Mouse (Mus musculus) midbrain, postnatal 0 days (tissue): ENCODE results near the gene Aup1. TPM values are rescaled to one million over a fixed set of nuclear protein-coding genes. Genes with fewer than 3 reads are reported as not detected.
A peak's percentile ranks its signal among the peaks of the same experiment; 100 is the strongest.

Source experiments
- ATAC-seq: fragments of 200-750 bp; cut with Nextera tagmentation; 2 replicates; pipeline ENCODE4 v1.8.0; 2017; ENCODE audit warnings: moderate number of reproducible peaks, mild to moderate bottlenecking, moderate TSS enrichment, moderate library complexity; ENCODE audit not compliant: low FRiP score
- DNase-seq: peaks from one replicate; pipeline ENCODE4 v3.0.0-alpha.2; 2015; ENCODE audit warnings: low spot score
- H3K27ac ChIP-seq: fragments of 300-500 bp; sonication (generic); 2 replicates; pipeline ENCODE4 v1.5.1; 2014; ENCODE audit warnings: low read depth, mild to moderate bottlenecking, low read length, mixed read lengths
- H3K27me3 ChIP-seq: fragments of 300-500 bp; sonication (generic); 2 replicates; pipeline ENCODE4 v1.6.1; 2014; ENCODE audit warnings: low read length, control low read depth, mixed read lengths; ENCODE audit not compliant: insufficient read depth
- H3K36me3 ChIP-seq: fragments of 300-500 bp; sonication (generic); 2 replicates; pipeline ENCODE4 v1.6.1; 2014; ENCODE audit warnings: low read length, control low read depth, mixed read lengths; ENCODE audit not compliant: insufficient read depth
- H3K4me1 ChIP-seq: fragments of 300-500 bp; sonication (generic); 2 replicates; pipeline ENCODE4 v1.6.1; 2014; ENCODE audit warnings: mild to moderate bottlenecking, control low read depth, antibody characterized with exemption, low read length, mixed read lengths; ENCODE audit not compliant: insufficient read depth
- H3K4me2 ChIP-seq: fragments of 300-500 bp; sonication (generic); 2 replicates; pipeline ENCODE4 v1.6.1; 2014; ENCODE audit warnings: low read depth, mild to moderate bottlenecking, low read length, mixed read lengths; ENCODE audit not compliant: poor library complexity, severe bottlenecking
- H3K4me3 ChIP-seq: fragments of 300-500 bp; sonication (generic); 2 replicates; pipeline ENCODE4 v1.5.1; 2014; ENCODE audit warnings: low read depth, mild to moderate bottlenecking, low read length, moderate library complexity
- H3K9ac ChIP-seq: fragments of 300-500 bp; sonication (generic); replicated peaks from 2 replicates; pipeline ENCODE4 v1.6.1; 2014; ENCODE audit warnings: mild to moderate bottlenecking, low read length, moderate library complexity, mixed read lengths; ENCODE audit not compliant: poor library complexity, severe bottlenecking
- H3K9me3 ChIP-seq: fragments of 300-500 bp; sonication (generic); 2 replicates; pipeline ENCODE4 v1.6.1; 2016; ENCODE audit warnings: low read length, control low read depth
- CTCF ChIP-seq: IDR thresholded peaks from 2 replicates; pipeline ENCODE4 v1.5.1; 2016; ENCODE audit warnings: antibody characterized with exemption, mild to moderate bottlenecking
- WGBS: fragments of 180-500 bp; shearing (Covaris S2); extraction: QIAGEN DNeasy Blood & Tissue Kit; methylation state at CpG from one replicate; pipeline ENCODE4 v1.1.7; 2014; 5-methylcytosine and 5-hydroxymethylcytosine counted together
- polyA plus RNA-seq: library from polyadenylated mRNA; unstranded; fragments of >200 nt; fragmentation: Nextera tagmentation; extraction: Ambion mirVana; gene quantifications from 2 replicates; pipeline ENCODE4 v1.2.1, GENCODE M21; 2015
- total RNA-seq: library from RNA; depleted of rRNA; stranded (reverse); fragments of >200 nt; gene quantifications from 2 replicates; pipeline ENCODE4 v1.2.3, GENCODE M21; 2014; rRNA removed

Aup1 gene
- 180 and 190 TPM in 2 replicates for total RNA-seq
- polyA plus RNA-seq = 130 and 155 TPM in 2 replicates

- peak; percentile 99 for DNase-seq
- Histone ChIP-seq H3K27ac (peak within 1 kb of the TSS; percentile 89), H3K36me3 (peaks cover 13% of the 10 kb centered on the region), H3K4me3 (peak within 1 kb of the TSS; percentile 84), H3K4me2 (peak within 1 kb of the TSS; percentile 90), H3K9me3 (no peaks in the 10 kb centered on the region), H3K4me1 (peaks cover 10% of the 10 kb centered on the region), H3K9ac (peak within 1 kb of the TSS; percentile 79), H3K27me3 (no peaks in the 10 kb centered on the region)
- 0% methylated on average over 59 of the region's 64 CpGs for WGBS
- TF ChIP-seq CTCF = no peak
- peak; percentile 96 for ATAC-seq
Measured at GRCm38 (mm10) chr6:83054074-83054851, at the start of gene Aup1. Gene Aup1 (plus strand): TSS chr6:83054521.

GRCm38 (mm10) chr6:83004872-83005271 is 49.4 kb upstream of the Aup1 start:
- 58% methylated on average over 7 of the region's 7 CpGs for WGBS
- H3K4me2 ChIP-seq = no peak overlapping the region
- TF ChIP-seq CTCF = no peak
- no peak for ATAC-seq
- no peaks in the 10 kb centered on the region for H3K27me3 ChIP-seq
- H3K36me3 ChIP-seq = no peaks in the 10 kb centered on the region
- H3K4me3 ChIP-seq = no peak overlapping the region
- no peak overlapping the region for H3K27ac ChIP-seq
- no peak overlapping the region for H3K9ac ChIP-seq
- H3K9me3 ChIP-seq = no peaks in the 10 kb centered on the region
- H3K4me1 ChIP-seq = no peaks in the 10 kb centered on the region
- DNase-seq = no peak

- Histone ChIP-seq H3K36me3 (no peaks in the 10 kb centered on the region), H3K4me2 (no peak overlapping the region), H3K27me3 (no peaks in the 10 kb centered on the region), H3K4me3 (no peak overlapping the region), H3K27ac (no peak overlapping the region), H3K9ac (no peak overlapping the region), H3K9me3 (no peaks in the 10 kb centered on the region), H3K4me1 (no peaks in the 10 kb centered on the region)
- ATAC-seq (no peak), DNase-seq (no peak)
- 81% methylated on average over 10 of the region's 10 CpGs for WGBS
- TF ChIP-seq CTCF = no peak
Measured at GRCm38 (mm10) chr6:83005444-83006011, 48.8 kb upstream of the Aup1 start.

GRCm38 (mm10) chr6:83006114-83006513 is 48.2 kb upstream of the Aup1 start:
- WGBS = 84% methylated on average over 6 of the region's 6 CpGs
- no peaks in the 10 kb centered on the region for H3K9me3 ChIP-seq
- no peaks in the 10 kb centered on the region for H3K4me1 ChIP-seq
- DNase-seq (no peak), ATAC-seq (no peak)
- H3K4me2 ChIP-seq = no peak overlapping the region
- no peak for TF ChIP-seq CTCF
- H3K27me3 ChIP-seq = no peaks in the 10 kb centered on the region
- no peak overlapping the region for H3K9ac ChIP-seq
- H3K36me3 ChIP-seq = no peaks in the 10 kb centered on the region
- H3K27ac ChIP-seq = no peak overlapping the region
- H3K4me3 ChIP-seq = no peak overlapping the region

- H3K9me3 ChIP-seq = no peaks in the 10 kb centered on the region
- H3K9ac ChIP-seq = no peak overlapping the region
- WGBS = 62% methylated on average over 3 of the region's 3 CpGs
- H3K36me3 ChIP-seq = no peaks in the 10 kb centered on the region
- H3K4me3 ChIP-seq = no peak overlapping the region
- no peak for TF ChIP-seq CTCF
- no peak for ATAC-seq
- H3K4me2 ChIP-seq = no peak overlapping the region
- no peaks in the 10 kb centered on the region for H3K27me3 ChIP-seq
- H3K4me1 ChIP-seq = no peaks in the 10 kb centered on the region
- no peak for DNase-seq
- H3K27ac ChIP-seq = no peak overlapping the region
Measured at GRCm38 (mm10) chr6:83008659-83009058, 45.7 kb upstream of the Aup1 start.

GRCm38 (mm10) chr6:83010010-83010409 is 44.3 kb upstream of the Aup1 start:
- WGBS = 81% methylated on average over 7 of the region's 7 CpGs
- Histone ChIP-seq H3K9me3 (no peaks in the 10 kb centered on the region), H3K27ac (no peak overlapping the region), H3K4me1 (no peaks in the 10 kb centered on the region), H3K36me3 (no peaks in the 10 kb centered on the region), H3K4me3 (no peak overlapping the region), H3K27me3 (no peaks in the 10 kb centered on the region), H3K4me2 (no peak overlapping the region), H3K9ac (no peak overlapping the region)
- no peak for ATAC-seq
- no peak for TF ChIP-seq CTCF
- no peak for DNase-seq
